Mouse (Mus musculus): ENCODE data around the gene Apba2. TPM values are rescaled to one million over a fixed set of nuclear protein-coding genes. Genes with fewer than 3 reads are reported as not detected.
A peak's percentile ranks its signal among the peaks of the same experiment; 100 is the strongest.

The Apba2 gene
- polyA plus RNA-seq, 1 experiment from 2014 or later = 169 TPM

DNA sequence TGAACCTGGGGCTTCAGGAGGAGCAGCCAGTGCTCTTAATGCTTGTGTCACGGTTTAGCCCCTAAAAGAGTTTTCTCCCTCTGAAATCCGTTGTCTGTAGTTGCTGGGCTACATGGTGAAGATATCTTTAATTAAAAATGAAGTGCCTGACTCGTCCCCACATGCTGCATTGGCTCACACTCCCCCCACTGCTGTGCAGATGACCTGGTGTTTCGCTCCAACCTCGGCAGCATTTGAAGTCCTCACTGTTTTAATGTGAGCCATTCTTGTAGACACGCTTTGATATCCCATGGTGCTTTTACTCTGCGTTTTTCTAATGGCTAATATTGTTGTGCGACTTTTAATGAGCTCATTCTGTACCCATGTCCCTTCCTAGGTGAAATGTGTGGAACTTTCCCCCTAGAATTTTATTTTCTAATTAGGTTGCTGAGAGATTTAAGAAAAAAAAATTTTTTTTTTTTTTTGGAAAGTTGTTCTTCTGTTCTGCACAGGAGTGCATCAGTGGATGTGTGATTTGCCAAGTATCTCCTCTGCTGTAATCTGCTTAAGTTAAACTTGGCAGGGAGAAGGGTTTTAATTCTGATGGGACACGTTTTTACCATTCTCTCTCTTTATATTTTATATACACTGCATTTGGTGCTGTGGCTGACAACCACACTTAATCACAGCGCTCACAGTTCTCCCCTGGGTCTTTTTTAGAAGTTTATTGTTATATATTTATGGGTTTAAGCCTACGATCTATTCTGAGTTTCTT lies 87.3 kb downstream of the Apba2 start:
- Histone ChIP-seq H3K4me2 (replicated peaks) (no peak overlapping the region), H3K27ac (no peak overlapping the region), H3K4me3 (replicated peaks; ENCODE audit: low read length) (no peak overlapping the region), H3K36me3 (replicated peaks; ENCODE audit: control insufficient read depth, insufficient read depth) (no peaks in the 10 kb centered on the region), H3K27me3 (ENCODE audit: control insufficient read depth, insufficient read depth, low read length) (no peaks in the 10 kb centered on the region), H3K9ac (no peak overlapping the region), H3K4me1 (replicated peaks; ENCODE audit: control insufficient read depth, insufficient read depth, low read length) (no peaks in the 10 kb centered on the region), H3K9me3 (ENCODE audit: control insufficient read depth, low read length) (no peaks in the 10 kb centered on the region)
- WGBS = 53% methylated on average over 11 of the region's 11 CpGs
- no peak for ATAC-seq (ENCODE audit: low FRiP score)
- DNase-seq (ENCODE audit: low spot score) = no peak

DNA sequence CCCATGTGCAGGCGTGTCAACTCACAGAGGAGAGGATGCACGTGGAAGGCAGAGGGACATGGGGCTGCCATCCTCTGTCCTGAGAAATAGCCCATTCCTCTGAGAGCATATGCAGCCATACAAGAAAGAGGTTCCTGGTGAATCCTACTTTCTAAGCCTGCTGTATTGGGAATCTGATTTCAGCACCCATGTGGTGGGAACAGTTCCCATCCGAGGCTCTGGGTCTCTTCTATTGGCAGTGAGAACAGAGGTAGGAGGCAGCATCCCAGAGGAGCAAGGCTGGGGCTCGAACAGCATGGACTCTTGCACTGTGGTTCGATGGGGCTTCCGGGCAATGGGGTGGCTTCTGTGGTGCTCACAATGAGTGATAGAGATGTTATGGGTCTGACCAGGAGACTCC lies 93.8 kb downstream of the Apba2 start:
- Histone ChIP-seq H3K9me3 (ENCODE audit: control insufficient read depth, low read length) (no peaks in the 10 kb centered on the region), H3K4me1 (replicated peaks; ENCODE audit: control insufficient read depth, insufficient read depth, low read length) (no peaks in the 10 kb centered on the region; the same call in 1 of the 2 replicates), H3K27me3 (ENCODE audit: control insufficient read depth, insufficient read depth, low read length) (no peaks in the 10 kb centered on the region), H3K27ac (no peak overlapping the region), H3K4me3 (replicated peaks; ENCODE audit: low read length) (no peak overlapping the region), H3K4me2 (replicated peaks) (no peak overlapping the region), H3K9ac (no peak overlapping the region), H3K36me3 (replicated peaks; ENCODE audit: control insufficient read depth, insufficient read depth) (no peaks in the 10 kb centered on the region)
- ATAC-seq (ENCODE audit: low FRiP score) = no peak
- 78% methylated on average over 6 of the region's 6 CpGs for WGBS
- DNase-seq (ENCODE audit: low spot score) = no peak

DNA sequence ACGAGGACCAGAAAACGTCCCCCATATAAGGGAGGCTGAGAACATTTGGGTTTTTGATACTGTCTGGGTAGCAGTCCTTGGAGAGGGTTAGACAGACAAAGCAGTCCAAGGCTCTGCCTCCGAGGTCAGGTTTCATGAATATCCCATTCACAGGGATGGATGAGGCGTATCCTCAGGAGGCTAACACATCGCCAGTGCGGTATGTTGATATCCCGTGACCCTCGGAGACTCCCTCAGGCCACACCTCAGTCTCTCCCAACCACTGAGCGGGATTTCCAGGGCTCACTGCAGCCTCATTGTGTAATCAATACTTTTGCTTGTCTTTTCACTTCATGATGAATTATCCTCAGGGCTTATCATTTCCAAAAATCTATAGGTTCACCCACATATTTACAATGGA lies 95.1 kb downstream of the Apba2 start:
- no peak overlapping the region for H3K4me2 ChIP-seq (replicated peaks)
- H3K9ac ChIP-seq = no peak overlapping the region
- peak overlapping the region; percentile 11; the same call in 1 of the 2 replicates for H3K27ac ChIP-seq
- H3K4me1 ChIP-seq (replicated peaks; ENCODE audit: control insufficient read depth, insufficient read depth, low read length) = no peaks in the 10 kb centered on the region; the same call in 1 of the 2 replicates
- H3K36me3 ChIP-seq (replicated peaks; ENCODE audit: control insufficient read depth, insufficient read depth) = no peaks in the 10 kb centered on the region
- 60% methylated on average over 9 of the region's 9 CpGs for WGBS
- H3K27me3 ChIP-seq (ENCODE audit: control insufficient read depth, insufficient read depth, low read length) = no peaks in the 10 kb centered on the region
- no peak for DNase-seq (ENCODE audit: low spot score)
- no peaks in the 10 kb centered on the region for H3K9me3 ChIP-seq (ENCODE audit: control insufficient read depth, low read length)
- no peak for ATAC-seq (ENCODE audit: low FRiP score)
- H3K4me3 ChIP-seq (replicated peaks; ENCODE audit: low read length) = no peak overlapping the region

DNA sequence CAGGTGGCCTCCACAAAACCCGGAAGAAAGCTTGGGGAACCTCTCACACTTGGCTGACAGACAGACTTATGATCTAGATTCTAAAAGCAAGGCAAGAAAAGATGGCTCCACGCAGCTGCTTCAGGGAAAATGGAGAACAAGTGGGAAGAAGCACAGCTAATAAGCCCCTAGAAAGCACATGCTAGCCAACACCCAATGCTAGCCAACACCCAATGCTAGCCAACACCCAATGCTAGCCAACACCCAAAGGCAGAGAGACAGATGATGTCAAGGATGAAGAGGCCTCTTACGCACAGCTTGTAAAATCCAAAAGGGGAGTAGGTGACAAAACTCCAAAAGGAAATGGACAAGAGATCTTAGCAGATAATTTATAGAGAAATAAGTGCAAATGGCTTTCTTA lies 108.4 kb downstream of the Apba2 start:
- Histone ChIP-seq H3K4me2 (replicated peaks) (no peak overlapping the region), H3K27ac (no peak overlapping the region), H3K9me3 (ENCODE audit: control insufficient read depth, low read length) (no peaks in the 10 kb centered on the region), H3K4me3 (replicated peaks; ENCODE audit: low read length) (no peak overlapping the region), H3K27me3 (ENCODE audit: control insufficient read depth, insufficient read depth, low read length) (no peaks in the 10 kb centered on the region), H3K9ac (no peak overlapping the region), H3K36me3 (replicated peaks; ENCODE audit: control insufficient read depth, insufficient read depth) (no peaks in the 10 kb centered on the region; the same call in 1 of the 2 replicates), H3K4me1 (replicated peaks; ENCODE audit: control insufficient read depth, insufficient read depth, low read length) (no peaks in the 10 kb centered on the region)
- no peak for ATAC-seq (ENCODE audit: low FRiP score)
- 98% methylated on average over 3 of the region's 3 CpGs for WGBS
- DNase-seq (ENCODE audit: low spot score) = no peak

DNA sequence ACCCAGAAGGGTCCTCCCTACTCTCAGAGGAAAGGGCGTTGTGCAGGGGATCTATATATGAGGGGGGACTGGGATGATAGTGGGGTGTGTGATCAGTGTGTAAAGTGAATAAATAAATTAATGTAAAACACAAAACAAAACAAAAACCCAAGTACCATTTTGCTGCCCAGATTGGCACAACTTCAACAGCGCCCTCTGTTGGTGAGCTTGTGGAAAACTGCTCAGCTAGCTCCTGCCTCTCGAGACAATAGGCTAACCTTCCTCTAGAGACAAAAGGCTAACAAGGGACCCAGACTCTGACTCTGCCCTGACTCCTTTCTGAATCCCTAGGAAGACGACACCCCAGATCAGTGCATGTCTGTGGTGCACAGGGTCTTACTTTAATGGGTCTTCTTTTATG lies 109.4 kb downstream of the Apba2 start:
- Histone ChIP-seq H3K36me3 (replicated peaks; ENCODE audit: control insufficient read depth, insufficient read depth) (no peaks in the 10 kb centered on the region; the same call in 1 of the 2 replicates), H3K9me3 (ENCODE audit: control insufficient read depth, low read length) (no peaks in the 10 kb centered on the region), H3K4me1 (replicated peaks; ENCODE audit: control insufficient read depth, insufficient read depth, low read length) (no peaks in the 10 kb centered on the region), H3K9ac (no peak overlapping the region), H3K4me2 (replicated peaks) (no peak overlapping the region), H3K27ac (no peak overlapping the region), H3K27me3 (ENCODE audit: control insufficient read depth, insufficient read depth, low read length) (no peaks in the 10 kb centered on the region), H3K4me3 (replicated peaks; ENCODE audit: low read length) (no peak overlapping the region)
- ATAC-seq (ENCODE audit: low FRiP score) = no peak
- no peak for DNase-seq (ENCODE audit: low spot score)
- WGBS = 58% methylated on average over 4 of the region's 4 CpGs

DNA sequence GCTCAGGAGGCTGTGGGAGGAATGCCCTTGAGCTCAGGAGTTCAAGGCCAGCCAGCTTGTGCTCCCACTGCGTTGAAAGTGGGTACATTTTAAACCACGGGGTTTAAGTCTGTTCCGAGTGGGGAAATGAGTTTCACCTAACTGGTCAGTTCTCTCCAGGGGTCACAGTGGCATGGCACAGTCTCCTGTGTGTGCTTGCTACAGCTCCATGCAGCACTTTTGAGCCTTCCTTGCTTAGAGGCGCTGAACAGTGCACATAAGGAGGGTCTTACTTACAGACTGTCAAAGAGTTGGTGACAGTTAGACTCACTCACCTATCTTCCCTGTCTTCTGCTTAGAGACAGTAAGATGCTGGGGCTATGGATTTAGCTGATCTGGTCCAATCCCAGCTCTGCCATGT lies 117.8 kb downstream of the Apba2 start:
- WGBS = 93% methylated on average over 4 of the region's 4 CpGs
- Histone ChIP-seq H3K36me3 (replicated peaks; ENCODE audit: control insufficient read depth, insufficient read depth) (no peaks in the 10 kb centered on the region), H3K4me2 (replicated peaks) (no peak overlapping the region), H3K27ac (no peak overlapping the region), H3K4me1 (replicated peaks; ENCODE audit: control insufficient read depth, insufficient read depth, low read length) (no peaks in the 10 kb centered on the region), H3K9ac (no peak overlapping the region), H3K4me3 (replicated peaks; ENCODE audit: low read length) (no peak overlapping the region), H3K27me3 (ENCODE audit: control insufficient read depth, insufficient read depth, low read length) (no peaks in the 10 kb centered on the region), H3K9me3 (ENCODE audit: control insufficient read depth, low read length) (no peaks in the 10 kb centered on the region)
- no peak for DNase-seq (ENCODE audit: low spot score)
- ATAC-seq (ENCODE audit: low FRiP score) = no peak

DNA sequence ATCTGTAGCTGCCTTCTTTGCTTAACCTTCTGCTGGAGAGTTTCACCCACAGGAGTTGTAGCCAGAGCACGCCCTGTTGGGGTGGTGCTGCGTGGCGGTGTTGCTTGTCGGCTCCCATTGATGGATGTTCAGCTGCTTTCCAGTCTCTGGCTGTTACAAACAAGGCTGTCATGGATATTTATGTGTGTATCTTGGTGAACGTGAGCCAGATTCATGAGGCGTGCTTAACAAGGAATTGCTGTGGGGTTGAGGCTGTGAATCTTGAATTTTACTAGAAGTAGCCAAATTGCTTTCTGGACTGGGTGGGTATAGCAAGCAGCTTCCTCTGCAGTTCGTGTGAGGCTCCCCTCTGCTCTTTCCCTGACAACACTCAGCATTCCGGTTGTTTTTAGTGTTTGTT lies 125.0 kb downstream of the Apba2 start:
- ATAC-seq (ENCODE audit: low FRiP score) (no peak), DNase-seq (ENCODE audit: low spot score) (no peak)
- Histone ChIP-seq H3K27ac (no peak overlapping the region), H3K9me3 (ENCODE audit: control insufficient read depth, low read length) (no peaks in the 10 kb centered on the region), H3K4me1 (replicated peaks; ENCODE audit: control insufficient read depth, insufficient read depth, low read length) (peaks cover 27% of the 10 kb centered on the region), H3K9ac (no peak overlapping the region), H3K4me2 (replicated peaks) (no peak overlapping the region), H3K36me3 (replicated peaks; ENCODE audit: control insufficient read depth, insufficient read depth) (no peaks in the 10 kb centered on the region), H3K4me3 (replicated peaks; ENCODE audit: low read length) (no peak overlapping the region), H3K27me3 (ENCODE audit: control insufficient read depth, insufficient read depth, low read length) (no peaks in the 10 kb centered on the region)
- whole genome bisulfite sequencing = 64% methylated on average over 8 of the region's 8 CpGs

DNA sequence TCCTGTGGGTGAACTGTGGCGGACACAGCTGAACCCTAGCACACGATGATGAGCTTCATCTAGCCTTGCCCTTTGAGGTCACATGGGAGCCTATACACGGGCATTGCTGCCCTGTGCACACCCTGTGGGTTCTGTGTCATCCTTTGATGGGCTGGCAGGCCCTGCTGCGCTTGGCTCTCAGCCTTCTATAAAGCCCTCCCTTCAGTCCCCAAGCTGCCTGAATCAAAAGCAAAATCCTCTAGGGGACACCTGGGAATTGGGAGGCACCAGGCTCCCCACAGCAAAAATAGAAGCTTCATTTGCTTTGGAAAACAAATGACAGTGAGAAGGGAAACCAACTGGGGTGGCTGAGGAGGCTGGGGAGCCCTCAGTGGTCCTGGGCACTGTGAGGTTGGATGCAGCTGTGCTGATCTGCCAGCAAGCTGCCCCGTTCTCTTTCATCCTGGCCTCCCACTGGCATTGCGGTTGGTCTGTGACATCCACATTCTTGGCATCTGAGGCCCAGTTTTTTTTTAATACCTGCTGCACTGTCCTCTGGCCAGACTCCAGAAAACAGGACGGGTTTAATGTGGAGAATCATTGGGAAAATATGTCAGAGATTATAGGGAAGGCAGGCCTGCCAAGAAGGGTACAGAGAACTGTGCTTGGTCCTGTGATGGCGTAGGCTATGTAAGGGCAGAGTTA lies 126.6 kb downstream of the Apba2 start:
- no peak overlapping the region for H3K9ac ChIP-seq
- DNase-seq (ENCODE audit: low spot score) = no peak

DNA sequence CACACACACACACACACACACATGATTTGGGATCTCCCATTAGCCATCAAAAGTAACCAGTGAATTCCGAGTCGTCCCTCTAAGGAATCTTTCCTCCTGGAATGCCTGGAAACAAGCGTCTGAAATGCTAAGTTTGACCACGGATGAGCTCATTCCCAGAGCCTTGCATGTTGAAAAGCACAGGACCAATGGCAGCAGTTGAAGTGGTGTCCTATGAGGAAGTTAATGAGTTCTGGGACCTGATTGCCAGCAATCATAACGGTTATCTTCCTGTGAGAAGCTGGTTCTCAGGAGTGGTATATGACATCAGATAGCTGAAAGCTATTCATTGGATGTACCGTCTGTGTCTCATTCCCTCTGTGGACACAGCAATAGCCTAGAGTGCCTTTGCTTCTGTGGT lies 129.2 kb downstream of the Apba2 start:
- H3K4me2 ChIP-seq (replicated peaks) = no peak overlapping the region
- no peak overlapping the region for H3K4me3 ChIP-seq (replicated peaks; ENCODE audit: low read length)
- no peak for DNase-seq (ENCODE audit: low spot score)
- H3K27me3 ChIP-seq (ENCODE audit: control insufficient read depth, insufficient read depth, low read length) = no peaks in the 10 kb centered on the region
- no peaks in the 10 kb centered on the region for H3K9me3 ChIP-seq (ENCODE audit: control insufficient read depth, low read length)
- no peak overlapping the region for H3K9ac ChIP-seq
- no peak overlapping the region for H3K27ac ChIP-seq
- 76% methylated on average over 6 of the region's 6 CpGs for WGBS
- no peak for ATAC-seq (ENCODE audit: low FRiP score)
- peaks cover 44% of the 10 kb centered on the region for H3K4me1 ChIP-seq (replicated peaks; ENCODE audit: control insufficient read depth, insufficient read depth, low read length)
- no peaks in the 10 kb centered on the region for H3K36me3 ChIP-seq (replicated peaks; ENCODE audit: control insufficient read depth, insufficient read depth)

More for the DNA sequence above, 126.6 kb downstream of the Apba2 start:
- peak; percentile 35; the same call in 1 of the 2 replicates for ATAC-seq (ENCODE audit: low FRiP score)
- Histone ChIP-seq H3K27ac (no peak overlapping the region), H3K4me1 (replicated peaks; ENCODE audit: control insufficient read depth, insufficient read depth, low read length) (peaks cover 37% of the 10 kb centered on the region), H3K27me3 (ENCODE audit: control insufficient read depth, insufficient read depth, low read length) (no peaks in the 10 kb centered on the region), H3K4me2 (replicated peaks) (no peak overlapping the region), H3K36me3 (replicated peaks; ENCODE audit: control insufficient read depth, insufficient read depth) (no peaks in the 10 kb centered on the region), H3K9me3 (ENCODE audit: control insufficient read depth, low read length) (no peaks in the 10 kb centered on the region), H3K4me3 (replicated peaks; ENCODE audit: low read length) (no peak overlapping the region)
- WGBS = 41% methylated on average over 8 of the region's 8 CpGs
